Mouse (Mus musculus): Measurements from ENCODE around the gene Vkorc1l1. TPM values are rescaled to one million over a fixed set of nuclear protein-coding genes. Genes with fewer than 3 reads are reported as not detected.

Gene Vkorc1l1
- polyA plus RNA-seq, 1 experiment: not detected

GRCm38 (mm10) chr5:130027134-130027533 lies 85.4 kb downstream of the Vkorc1l1 start:
- no peak overlapping the region for H3K27ac ChIP-seq (ENCODE audit: insufficient read depth, low read depth, low read length)
- no peak overlapping the region for H3K4me3 ChIP-seq (ENCODE audit: insufficient read depth, low read depth, low read length)
- TF ChIP-seq POLR2A (IDR thresholded peaks at IDR 0.05; ENCODE audit: insufficient read depth, low read depth, low read length) (no peak), CTCF (IDR thresholded peaks at IDR 0.05; ENCODE audit: insufficient read depth, low read depth, low read length) (no peak)
- H3K4me1 ChIP-seq (ENCODE audit: control insufficient read depth, insufficient read depth, low read length): peaks cover 10% of the 10 kb centered on the region; the same call in 1 of the 2 replicates
- 67% methylated on average over 5 of the region's 5 CpGs for WGBS

- Histone ChIP-seq H3K4me3 (ENCODE audit: insufficient read depth, low read depth, low read length) (no peak overlapping the region), H3K27ac (ENCODE audit: insufficient read depth, low read depth, low read length) (no peak overlapping the region), H3K4me1 (ENCODE audit: control insufficient read depth, insufficient read depth, low read length) (peaks cover 10% of the 10 kb centered on the region; the same call in 1 of the 2 replicates)
- 60% methylated on average over 7 of the region's 7 CpGs for WGBS
- TF ChIP-seq POLR2A (IDR thresholded peaks at IDR 0.05; ENCODE audit: insufficient read depth, low read depth, low read length) (no peak), CTCF (IDR thresholded peaks at IDR 0.05; ENCODE audit: insufficient read depth, low read depth, low read length) (no peak)
Observed at GRCm38 (mm10) chr5:130027696-130028095, 85.9 kb downstream of the Vkorc1l1 start.

GRCm38 (mm10) chr5:130029142-130029897 lies 87.5 kb downstream of the Vkorc1l1 start, which contains the start of the genes Asl and Crcp:
Gene Asl (minus strand): TSS chr5:130029247.
Gene Crcp (plus strand): TSS chr5:130029290.
- Histone ChIP-seq H3K27ac (ENCODE audit: insufficient read depth, low read depth, low read length) (peak within 1 kb of the TSS; percentile 73), H3K4me1 (ENCODE audit: control insufficient read depth, insufficient read depth, low read length) (peaks cover 5% of the 10 kb centered on the region; the same call in 1 of the 2 replicates), H3K4me3 (ENCODE audit: insufficient read depth, low read depth, low read length) (peak within 1 kb of the TSS; percentile 64)
- no peak for TF ChIP-seq CTCF (IDR thresholded peaks at IDR 0.05; ENCODE audit: insufficient read depth, low read depth, low read length)
- peak; percentile 80 for TF ChIP-seq POLR2A (IDR thresholded peaks at IDR 0.05; ENCODE audit: insufficient read depth, low read depth, low read length)
- 2% methylated on average over 51 of the region's 51 CpGs for WGBS

- TF ChIP-seq POLR2A (IDR thresholded peaks at IDR 0.05; ENCODE audit: insufficient read depth, low read depth, low read length) (no peak), CTCF (IDR thresholded peaks at IDR 0.05; ENCODE audit: insufficient read depth, low read depth, low read length) (no peak)
- no peak overlapping the region for H3K27ac ChIP-seq (ENCODE audit: insufficient read depth, low read depth, low read length)
- peaks cover 4% of the 10 kb centered on the region; the same call in 1 of the 2 replicates for H3K4me1 ChIP-seq (ENCODE audit: control insufficient read depth, insufficient read depth, low read length)
- no peak overlapping the region for H3K4me3 ChIP-seq (ENCODE audit: insufficient read depth, low read depth, low read length)
- 92% methylated on average over 19 of the region's 19 CpGs for WGBS
Observed at GRCm38 (mm10) chr5:130031410-130032390, 89.9 kb downstream of the Vkorc1l1 start.

GRCm38 (mm10) chr5:130033869-130034268 lies 92.1 kb downstream of the Vkorc1l1 start:
- TF ChIP-seq POLR2A (IDR thresholded peaks at IDR 0.05; ENCODE audit: insufficient read depth, low read depth, low read length) (no peak), CTCF (IDR thresholded peaks at IDR 0.05; ENCODE audit: insufficient read depth, low read depth, low read length) (no peak)
- WGBS: 98% methylated on average over 2 of the region's 2 CpGs
- peaks cover 7% of the 10 kb centered on the region; the same call in 1 of the 2 replicates for H3K4me1 ChIP-seq (ENCODE audit: control insufficient read depth, insufficient read depth, low read length)
- H3K4me3 ChIP-seq (ENCODE audit: insufficient read depth, low read depth, low read length): no peak overlapping the region
- H3K27ac ChIP-seq (ENCODE audit: insufficient read depth, low read depth, low read length): no peak overlapping the region

Other genes with a start within 250 kb of the Vkorc1l1 start
- gene Sept14, start 233.5 kb upstream of the Vkorc1l1 start, polyA plus RNA-seq (2012; ENCODE audit: insufficient read depth, insufficient read length, low replicate concordance, missing spikeins): not detected in 2 replicates
- not detected in 2 replicates for gene Mrps17, start 226.5 kb upstream of the Vkorc1l1 start, polyA plus RNA-seq (2012; ENCODE audit: insufficient read depth, insufficient read length, low replicate concordance, missing spikeins)
- not detected in 2 replicates for gene Nipsnap2, start 216.9 kb upstream of the Vkorc1l1 start, polyA plus RNA-seq (2012; ENCODE audit: insufficient read depth, insufficient read length, low replicate concordance, missing spikeins)
- gene Psph, start 154.5 kb upstream of the Vkorc1l1 start, polyA plus RNA-seq (2012; ENCODE audit: insufficient read depth, insufficient read length, low replicate concordance, missing spikeins): not detected in 2 replicates
- gene Sumf2, start 95.0 kb upstream of the Vkorc1l1 start, polyA plus RNA-seq (2012; ENCODE audit: insufficient read depth, insufficient read length, low replicate concordance, missing spikeins): not detected in 2 replicates
- not detected in 2 replicates for gene Chchd2, start 54.5 kb upstream of the Vkorc1l1 start, polyA plus RNA-seq (2012; ENCODE audit: insufficient read depth, insufficient read length, low replicate concordance, missing spikeins)
- gene Zbed5, start 46.2 kb upstream of the Vkorc1l1 start, polyA plus RNA-seq (2012; ENCODE audit: insufficient read depth, insufficient read length, low replicate concordance, missing spikeins): not detected in 2 replicates
- gene Phkg1, start 43.4 kb upstream of the Vkorc1l1 start, polyA plus RNA-seq (2012; ENCODE audit: insufficient read depth, insufficient read length, low replicate concordance, missing spikeins): not detected in 2 replicates
- not detected in 2 replicates for gene Nupr1l, start 33.4 kb upstream of the Vkorc1l1 start, polyA plus RNA-seq (2012; ENCODE audit: insufficient read depth, insufficient read length, low replicate concordance, missing spikeins)
- not detected in 2 replicates for gene Gusb, start 61.1 kb downstream of the Vkorc1l1 start, polyA plus RNA-seq (2012; ENCODE audit: insufficient read depth, insufficient read length, low replicate concordance, missing spikeins)
- gene Asl, start 87.3 kb downstream of the Vkorc1l1 start, polyA plus RNA-seq (2012; ENCODE audit: insufficient read depth, insufficient read length, low replicate concordance, missing spikeins): not detected in 2 replicates
- not detected in 2 replicates for gene Crcp, start 87.3 kb downstream of the Vkorc1l1 start, polyA plus RNA-seq (2012; ENCODE audit: insufficient read depth, insufficient read length, low replicate concordance, missing spikeins)
- gene Tpst1, start 131.4 kb downstream of the Vkorc1l1 start, polyA plus RNA-seq (2012; ENCODE audit: insufficient read depth, insufficient read length, low replicate concordance, missing spikeins): not detected in 2 replicates
- not detected in 2 replicates for gene Kctd7, start 202.9 kb downstream of the Vkorc1l1 start, polyA plus RNA-seq (2012; ENCODE audit: insufficient read depth, insufficient read length, low replicate concordance, missing spikeins)
- gene Rabgef1, start 229.8 kb downstream of the Vkorc1l1 start, polyA plus RNA-seq (2012; ENCODE audit: insufficient read depth, insufficient read length, low replicate concordance, missing spikeins): not detected in 2 replicates

Measured in olfactory bulb, adult 2 months (tissue).